Mouse (Mus musculus): Measurements from ENCODE around the gene Ubac2.

Gene Ubac2

GRCm38 (mm10) chr14:121924876-121925275 is 46.5 kb downstream of the Ubac2 start:
- peak; percentile 53 for DNase-seq (ENCODE audit: low spot score)

- no peak for DNase-seq (ENCODE audit: low spot score)
Observed at GRCm38 (mm10) chr14:121926901-121927300, 48.5 kb downstream of the Ubac2 start.

GRCm38 (mm10) chr14:121927451-121927850 is 49.0 kb downstream of the Ubac2 start:
- no peak for DNase-seq (ENCODE audit: low spot score)

GRCm38 (mm10) chr14:121928375-121929137 is 50.1 kb downstream of the Ubac2 start:
- peak; percentile 78 for DNase-seq (ENCODE audit: low spot score)

GRCm38 (mm10) chr14:121929243-121929951 is 51.0 kb downstream of the Ubac2 start:
- DNase-seq (ENCODE audit: low spot score) = no peak

GRCm38 (mm10) chr14:121930731-121931383 is 52.4 kb downstream of the Ubac2 start:
- no peak for DNase-seq (ENCODE audit: low spot score)

- no peak for DNase-seq (ENCODE audit: low spot score)
Observed at GRCm38 (mm10) chr14:121931594-121931993, 53.2 kb downstream of the Ubac2 start.

- no peak for DNase-seq (ENCODE audit: low spot score)
Observed at GRCm38 (mm10) chr14:121932180-121932579, 53.8 kb downstream of the Ubac2 start.

- DNase-seq (ENCODE audit: low spot score) = no peak
Observed at GRCm38 (mm10) chr14:121933906-121934596, 55.6 kb downstream of the Ubac2 start.

GRCm38 (mm10) chr14:121934597-121934946 is 56.2 kb downstream of the Ubac2 start:
- DNase-seq (ENCODE audit: low spot score) = no peak

GRCm38 (mm10) chr14:121936356-121936755 is 57.9 kb downstream of the Ubac2 start:
- no peak for DNase-seq (ENCODE audit: low spot score)

GRCm38 (mm10) chr14:121936856-121937255 is 58.4 kb downstream of the Ubac2 start:
- DNase-seq (ENCODE audit: low spot score) = no peak

- DNase-seq (ENCODE audit: low spot score) = no peak
Observed at GRCm38 (mm10) chr14:121937601-121938255, 59.3 kb downstream of the Ubac2 start.

GRCm38 (mm10) chr14:121938256-121939191 is 60.1 kb downstream of the Ubac2 start:
- no peak for DNase-seq (ENCODE audit: low spot score)

GRCm38 (mm10) chr14:121939582-121939981 is 61.2 kb downstream of the Ubac2 start:
- no peak for DNase-seq (ENCODE audit: low spot score)

- DNase-seq (ENCODE audit: low spot score) = no peak
Observed at GRCm38 (mm10) chr14:121946131-121946530, 67.7 kb downstream of the Ubac2 start.

GRCm38 (mm10) chr14:121946728-121947127 is 68.3 kb downstream of the Ubac2 start:
- DNase-seq (ENCODE audit: low spot score) = no peak

- no peak for DNase-seq (ENCODE audit: low spot score)
Observed at GRCm38 (mm10) chr14:121947201-121947760, 68.9 kb downstream of the Ubac2 start.

- DNase-seq (ENCODE audit: low spot score) = no peak
Observed at GRCm38 (mm10) chr14:121947966-121948365, 69.5 kb downstream of the Ubac2 start.

- no peak for DNase-seq (ENCODE audit: low spot score)
Observed at GRCm38 (mm10) chr14:121949436-121949835, 71.0 kb downstream of the Ubac2 start.

Measured in adipocyte (in vitro differentiated cells).